Mouse (Mus musculus) ES-E14 (cell line): ENCODE measurements around the gene Sprr1a. TPM values are rescaled to one million over a fixed set of nuclear protein-coding genes. Genes with fewer than 3 reads are reported as not detected.
A peak's percentile ranks its signal among the peaks of the same experiment; 100 is the strongest.

Source experiments
- DNase-seq: peaks from one replicate; pipeline ENCODE4 v3.0.0-alpha.2; 2013; ENCODE audit warnings: low read depth, low spot score
- H3K27ac ChIP-seq: 2 replicates; pipeline ENCODE4 v1.5.1; 2012; ENCODE audit warnings: low read depth, mild to moderate bottlenecking, low read length, moderate library complexity, mixed read lengths; ENCODE audit not compliant: poor library complexity, insufficient read depth, severe bottlenecking
- H3K36me3 ChIP-seq: 2 replicates; pipeline ENCODE4 v1.6.1; 2012; ENCODE audit warnings: mild to moderate bottlenecking, low read length, moderate library complexity, mixed read lengths; ENCODE audit not compliant: control insufficient read depth, poor library complexity, insufficient read depth, severe bottlenecking
- H3K4me1 ChIP-seq, 2 experiments: fragments of 150-350 bp in 1 of 2; sonication (generic) in 1 of 2; 2 replicates each; pipeline ENCODE4 v1.6.1; 2012; ENCODE audit warnings: low read length in 2 of 2, mild to moderate bottlenecking in 1 of 2, mixed read lengths in 1 of 2; ENCODE audit not compliant: control insufficient read depth in 2 of 2, insufficient read depth in 2 of 2, poor library complexity in 1 of 2
- H3K4me3 ChIP-seq, 2 experiments: fragments of 150-350 bp in 1 of 2; sonication (generic) in 1 of 2; 2 replicates each; pipeline ENCODE4 v1.5.1; 2012; ENCODE audit warnings: low read length in 2 of 2, low read depth in 1 of 2, mild to moderate bottlenecking in 1 of 2, mixed read lengths in 1 of 2; ENCODE audit not compliant: insufficient read depth in 1 of 2, poor library complexity in 1 of 2, severe bottlenecking in 1 of 2
- H3K9ac ChIP-seq: 2 replicates; pipeline ENCODE4 v1.6.1; 2012; ENCODE audit warnings: low read depth, mild to moderate bottlenecking, low read length, mixed read lengths; ENCODE audit not compliant: poor library complexity, insufficient read depth, severe bottlenecking
- H3K9me3 ChIP-seq: fragments of 150-350 bp; sonication (generic); 2 replicates; pipeline ENCODE4 v1.6.1; 2012; ENCODE audit warnings: low read depth, mild to moderate bottlenecking, low read length; ENCODE audit not compliant: control insufficient read depth, insufficient read depth
- CHD2 ChIP-seq: IDR thresholded peaks from 2 replicates; pipeline ENCODE4 v1.6.1; 2014; ENCODE audit warnings: mild to moderate bottlenecking, low read depth, low read length, inconsistent platforms
- HCFC1 ChIP-seq: IDR thresholded peaks from 2 replicates; pipeline ENCODE4 v1.6.1; 2012; ENCODE audit warnings: low read length, inconsistent platforms, borderline replicate concordance; ENCODE audit not compliant: insufficient read depth
- MAFK ChIP-seq: IDR thresholded peaks from 2 replicates; pipeline ENCODE4 v1.6.1; 2014; ENCODE audit warnings: mild to moderate bottlenecking, low read depth, low read length, inconsistent platforms; ENCODE audit not compliant: insufficient read depth
- ZC3H11A ChIP-seq: IDR thresholded peaks from 2 replicates; pipeline ENCODE4 v1.6.1; 2012; ENCODE audit warnings: low read depth, mild to moderate bottlenecking, inconsistent platforms, low read length, borderline replicate concordance
- ZNF384 ChIP-seq: IDR thresholded peaks from 2 replicates; pipeline ENCODE4 v1.6.1; 2012; ENCODE audit warnings: low read depth, low read length, inconsistent platforms
- in situ Hi-C, 2 experiments: fragments of 600-800 bp; cut with MboI; formaldehyde crosslinking; loops; one replicate each; pipeline ENCODE4 v1.15.1; 2025; ENCODE audit warnings: low sequenced_read_pairs in 2 of 2, inconsistent platforms in 1 of 2; ENCODE audit not compliant: unreplicated experiment in 2 of 2
- total RNA-seq: library from RNA; depleted of rRNA; stranded (reverse); fragments of 300-350 nt; gene quantifications from 2 replicates; pipeline ENCODE4 v1.2.3, GENCODE M21; 2012; rRNA removed

Sprr1a gene
- 0.32 TPM in 1 of 2 replicates, not detected in the other for total RNA-seq

DNA sequence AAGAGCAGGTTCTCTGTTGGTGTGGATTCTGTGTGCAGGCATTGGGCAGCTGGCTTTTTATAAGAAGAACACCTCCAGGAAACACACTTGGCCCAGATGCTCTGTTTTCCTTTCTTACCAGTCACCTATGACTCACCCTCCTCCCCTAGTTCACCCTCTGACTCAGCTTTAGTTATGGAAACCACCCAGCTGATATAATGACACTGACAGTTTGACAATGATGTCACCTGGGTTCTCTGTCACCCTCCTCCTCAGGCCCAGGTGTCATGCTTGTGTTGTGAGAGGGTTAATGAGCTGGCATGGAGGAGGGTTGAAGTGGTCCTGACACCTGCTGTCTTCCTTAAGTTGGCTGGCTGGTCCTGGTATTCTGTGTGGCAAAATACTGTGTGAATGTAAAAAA is at the start of gene Sprr1a:
Gene Sprr1a, minus strand, starts transcription at position 33 of the 400 bp plus-strand sequence.
- H3K4me3 ChIP-seq: no peak within 1 kb of the TSS
- in situ Hi-C loops: no loop called here
- H3K36me3 ChIP-seq: no peaks in the 10 kb centered on the region
- H3K9ac ChIP-seq: no peak within 1 kb of the TSS
- no peak within 1 kb of the TSS for H3K27ac ChIP-seq
- H3K9me3 ChIP-seq: no peaks in the 10 kb centered on the region
- no peak for DNase-seq
- no peak for TF ChIP-seq CHD2
- no peak for TF ChIP-seq ZC3H11A
- TF ChIP-seq MAFK: no peak
- no peak for TF ChIP-seq HCFC1
- TF ChIP-seq ZNF384: no peak
- H3K4me1 ChIP-seq: peaks cover 0 to 3% of the 10 kb centered on the region in 2 experiments; a peak in 1 of 4 replicates

DNA sequence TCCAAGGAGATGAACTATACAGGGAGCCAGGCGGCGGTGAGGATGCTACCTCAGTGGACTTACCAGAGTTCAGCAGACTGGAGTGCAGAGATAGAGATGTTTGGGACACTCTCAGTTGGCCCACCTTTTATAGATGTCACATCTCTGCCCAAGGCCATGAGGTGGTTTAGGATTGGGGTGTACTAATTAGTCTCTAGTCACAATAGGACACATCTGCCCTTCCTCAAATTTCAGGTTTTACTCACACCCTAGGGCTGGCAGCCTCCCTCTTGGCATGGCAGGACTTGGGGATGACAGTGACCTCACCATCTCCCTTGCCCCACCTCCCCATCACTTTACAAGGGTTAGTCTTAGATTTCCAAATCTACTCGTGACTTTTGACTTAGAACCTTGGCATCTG is 48.7 kb upstream of the Sprr1a start, which contains the start of gene 2310046K23Rik:
Gene 2310046K23Rik, minus strand, starts transcription at position 101 of the 400 bp plus-strand sequence.
- no peaks in the 10 kb centered on the region for H3K36me3 ChIP-seq
- no peak within 1 kb of the TSS for H3K4me3 ChIP-seq
- H3K9ac ChIP-seq: no peak within 1 kb of the TSS
- no peaks in the 10 kb centered on the region for H3K4me1 ChIP-seq
- H3K9me3 ChIP-seq: no peaks in the 10 kb centered on the region
- in situ Hi-C loops: no loop called here
- DNase-seq: no peak
- no peak within 1 kb of the TSS for H3K27ac ChIP-seq
- TF ChIP-seq HCFC1: no peak

DNA sequence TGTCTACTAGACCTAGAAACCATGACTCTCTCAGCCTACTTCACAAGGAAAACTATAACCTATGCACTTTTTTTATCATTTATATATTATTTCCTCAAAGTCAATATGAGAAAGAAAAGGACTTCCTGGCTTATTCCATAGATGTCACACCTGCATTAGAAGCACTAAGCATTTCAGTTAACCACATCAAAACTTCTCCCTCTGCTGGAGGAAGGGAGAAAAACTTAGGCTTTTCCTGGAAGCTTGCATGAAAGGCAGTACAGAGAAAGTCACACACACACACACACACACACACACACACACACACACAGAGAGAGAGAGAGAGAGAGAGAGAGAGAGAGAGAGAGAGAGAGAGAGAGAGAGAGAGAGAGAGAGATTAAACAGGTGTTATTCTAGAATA is 26.6 kb upstream of the Sprr1a start:
- H3K36me3 ChIP-seq: no peaks in the 10 kb centered on the region
- DNase-seq: peak; percentile 8
- H3K27ac ChIP-seq: no peak overlapping the region
- H3K9ac ChIP-seq: no peak overlapping the region
- no peak for TF ChIP-seq HCFC1
- TF ChIP-seq MAFK: no peak
- H3K4me3 ChIP-seq: no peak overlapping the region
- in situ Hi-C loops: no loop called here
- H3K9me3 ChIP-seq: no peaks in the 10 kb centered on the region
- H3K4me1 ChIP-seq: no peaks in the 10 kb centered on the region

- Histone ChIP-seq H3K27ac (no peak overlapping the region), H3K4me3 (no peak overlapping the region), H3K36me3 (no peaks in the 10 kb centered on the region), H3K9me3 (no peaks in the 10 kb centered on the region), H3K9ac (no peak overlapping the region), H3K4me1 (no peaks in the 10 kb centered on the region)
- in situ Hi-C loops: no loop called here
- TF ChIP-seq ZNF384: no peak
- peak; percentile 42; the same call in 1 of the 2 replicates for TF ChIP-seq ZC3H11A
- DNase-seq: peak; percentile 28
These were observed 25.1 kb upstream of the Sprr1a start for GRCm38 (mm10) chr3:92510786-92511185.

DNA sequence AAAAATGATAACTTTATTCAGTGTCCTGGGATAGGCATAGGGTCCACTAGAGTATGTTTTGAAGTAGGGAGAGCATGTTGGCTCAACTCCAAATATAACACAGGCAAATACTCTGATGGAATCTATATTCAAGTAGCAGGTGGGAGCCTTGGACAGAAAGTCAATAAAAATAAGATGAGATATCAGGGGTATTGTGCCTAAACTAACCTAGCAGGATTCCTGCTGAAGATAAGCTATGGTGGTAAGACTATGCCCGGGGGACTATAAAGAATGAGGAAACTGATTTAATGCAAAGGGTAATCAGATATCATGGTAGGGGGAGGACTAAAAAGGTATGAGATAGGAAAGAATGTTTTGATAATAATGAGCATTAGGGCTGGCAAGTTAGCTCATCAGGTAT is 22.5 kb upstream of the Sprr1a start:
- TF ChIP-seq HCFC1 (no peak), ZNF384 (no peak), MAFK (no peak), ZC3H11A (no peak), CHD2 (no peak)
- H3K9me3 ChIP-seq: no peaks in the 10 kb centered on the region
- H3K27ac ChIP-seq: no peak overlapping the region
- in situ Hi-C loops: no loop called here
- no peak overlapping the region for H3K4me3 ChIP-seq
- no peaks in the 10 kb centered on the region for H3K4me1 ChIP-seq
- DNase-seq: no peak
- no peak overlapping the region for H3K9ac ChIP-seq
- no peaks in the 10 kb centered on the region for H3K36me3 ChIP-seq
